Mouse (Mus musculus) G1E (cell line): ENCODE data around the gene Olfr574. TPM values are rescaled to one million over a fixed set of nuclear protein-coding genes. Genes with fewer than 3 reads are reported as not detected.

Experiments
- ATAC-seq: 2 replicates; pipeline ENCODE4 v1.8.0; 2016; ENCODE audit warnings: mild to moderate bottlenecking; ENCODE audit not compliant: insufficient number of reproducible peaks, poor library complexity, low FRiP score, severe bottlenecking; ENCODE audit errors: extremely low read depth
- DNase-seq: peaks from one replicate; pipeline ENCODE4 v3.0.0; 2012; ENCODE audit warnings: low spot score
- H3K27me3 ChIP-seq: 2 replicates; pipeline ENCODE4 v1.6.1; 2012; ENCODE audit warnings: mild to moderate bottlenecking, low read length, inconsistent platforms; ENCODE audit not compliant: insufficient read depth
- H3K36me3 ChIP-seq: replicated peaks from 2 replicates; pipeline ENCODE3; 2012; ENCODE audit warnings: mild to moderate bottlenecking, inconsistent platforms
- H3K4me1 ChIP-seq: 2 replicates; pipeline ENCODE4 v1.6.1; 2012; ENCODE audit warnings: low read depth, low read length, inconsistent platforms, mixed read lengths; ENCODE audit not compliant: insufficient read depth
- H3K4me3 ChIP-seq: 2 replicates; pipeline ENCODE4 v1.5.1; 2012; ENCODE audit warnings: low read depth, mild to moderate bottlenecking, inconsistent platforms, low read length, moderate library complexity, mixed read lengths
- H3K9me3 ChIP-seq: replicated peaks from 2 replicates; pipeline ENCODE4 v1.6.1; 2012; ENCODE audit warnings: inconsistent platforms
- CTCF ChIP-seq: IDR thresholded peaks from 2 replicates; pipeline ENCODE4 v1.5.1; 2012; ENCODE audit warnings: low read depth, low read length, inconsistent platforms, mixed read lengths
- GATA1 ChIP-seq: IDR thresholded peaks from 2 replicates; pipeline ENCODE4 v1.6.1; 2012; ENCODE audit warnings: borderline replicate concordance, low read length, inconsistent platforms, mixed read lengths
- GATA2 ChIP-seq: IDR thresholded peaks from 2 replicates; pipeline ENCODE4 v1.6.1; 2012; ENCODE audit warnings: low read depth, low read length, inconsistent platforms, borderline replicate concordance
- POLR2AphosphoS5 ChIP-seq: IDR thresholded peaks from 2 replicates; pipeline ENCODE4 v1.6.1; 2012; ENCODE audit warnings: low read depth, low read length, inconsistent platforms; ENCODE audit not compliant: insufficient replicate concordance
- TAL1 ChIP-seq: conservative IDR thresholded peaks from 2 replicates; pipeline ENCODE4 v1.6.1; 2012; ENCODE audit warnings: low read depth, low read length, inconsistent platforms, mixed read lengths
- polyA plus RNA-seq: library from polyadenylated mRNA; stranded (reverse); fragments of >175 nt; gene quantifications from 2 replicates; pipeline ENCODE4 v1.2.3, GENCODE M21; 2012
- total RNA-seq, 2 experiments: library from RNA; stranded (forward) in 1 of 2; stranded (reverse) in 1 of 2; fragments of 200-1000 nt in 1 of 2; fragments of >200 nt in 1 of 2; fragmentation: Nextera tagmentation in 1 of 2; gene quantifications; 2 replicates each; pipeline ENCODE4 v1.2.3; 2014 to 2017

Olfr574 gene
- total and polyA plus RNA-seq, 3 experiments: not detected

- no peak for ATAC-seq
- no peaks in the 10 kb centered on the region for H3K4me1 ChIP-seq
- no peak for DNase-seq
- H3K4me3 ChIP-seq: no peak overlapping the region
- no peaks in the 10 kb centered on the region for H3K9me3 ChIP-seq
- H3K27me3 ChIP-seq: no peaks in the 10 kb centered on the region
- no peaks in the 10 kb centered on the region for H3K36me3 ChIP-seq
- no peak for TF ChIP-seq TAL1
- TF ChIP-seq GATA1: no peak
- no peak for TF ChIP-seq CTCF
- no peak for TF ChIP-seq POLR2AphosphoS5
- TF ChIP-seq GATA2: no peak
These were observed 21.2 kb upstream of the Olfr574 start for GRCm38 (mm10) chr7:102927105-102927504.

GRCm38 (mm10) chr7:102942475-102942874, 5.8 kb upstream of the Olfr574 start, which contains the start of gene Olfr573-ps1:
Olfr573-ps1 (minus strand) TSS chr7:102942575.
- DNase-seq: no peak
- TF ChIP-seq GATA1 (no peak), POLR2AphosphoS5 (no peak), TAL1 (no peak)
- no peaks in the 10 kb centered on the region for H3K36me3 ChIP-seq
- H3K4me1 ChIP-seq: no peaks in the 10 kb centered on the region; the same call in 1 of the 2 replicates
- no peaks in the 10 kb centered on the region for H3K9me3 ChIP-seq
- ATAC-seq: no peak
- H3K27me3 ChIP-seq: no peaks in the 10 kb centered on the region
- H3K4me3 ChIP-seq: no peak within 1 kb of the TSS

GRCm38 (mm10) chr7:102943417-102943816, 4.8 kb upstream of the Olfr574 start:
- H3K4me1 ChIP-seq: no peaks in the 10 kb centered on the region; the same call in 1 of the 2 replicates
- H3K9me3 ChIP-seq: no peaks in the 10 kb centered on the region
- H3K36me3 ChIP-seq: no peaks in the 10 kb centered on the region
- TF ChIP-seq TAL1 (no peak), CTCF (no peak), GATA2 (no peak), POLR2AphosphoS5 (no peak), GATA1 (no peak)
- ATAC-seq (no peak), DNase-seq (no peak)
- H3K4me3 ChIP-seq: no peak overlapping the region
- no peaks in the 10 kb centered on the region for H3K27me3 ChIP-seq

GRCm38 (mm10) chr7:102950732-102951131, 2.5 kb downstream of the Olfr574 start:
- H3K4me1 ChIP-seq: no peaks in the 10 kb centered on the region
- no peaks in the 10 kb centered on the region for H3K36me3 ChIP-seq
- no peaks in the 10 kb centered on the region for H3K27me3 ChIP-seq
- ATAC-seq (no peak), DNase-seq (no peak)
- H3K4me3 ChIP-seq: no peak overlapping the region
- TF ChIP-seq CTCF (no peak), TAL1 (no peak), POLR2AphosphoS5 (no peak), GATA1 (no peak), GATA2 (no peak)
- no peaks in the 10 kb centered on the region for H3K9me3 ChIP-seq

GRCm38 (mm10) chr7:102958137-102958536, 9.9 kb downstream of the Olfr574 start:
- TF ChIP-seq GATA1 (no peak), CTCF (no peak), GATA2 (no peak), TAL1 (no peak), POLR2AphosphoS5 (no peak)
- ATAC-seq: no peak

GRCm38 (mm10) chr7:102958593-102958992, 10.3 kb downstream of the Olfr574 start, which contains the start of gene Olfr575:
Olfr575 (minus strand) TSS chr7:102958775.
- DNase-seq (no peak), ATAC-seq (peak; percentile 76)
- no peak within 1 kb of the TSS for H3K4me3 ChIP-seq

More at GRCm38 (mm10) chr7:102958137-102958536, 9.9 kb downstream of the Olfr574 start:
- H3K9me3 ChIP-seq: no peaks in the 10 kb centered on the region
- H3K27me3 ChIP-seq: no peaks in the 10 kb centered on the region
- H3K4me1 ChIP-seq: peaks cover 11% of the 10 kb centered on the region; the same call in 1 of the 2 replicates
- no peak overlapping the region for H3K4me3 ChIP-seq
- no peak for DNase-seq
- H3K36me3 ChIP-seq: no peaks in the 10 kb centered on the region

More at GRCm38 (mm10) chr7:102958593-102958992, 10.3 kb downstream of the Olfr574 start, which contains the start of gene Olfr575:
- Histone ChIP-seq H3K4me1 (peaks cover 11% of the 10 kb centered on the region; the same call in 1 of the 2 replicates), H3K9me3 (no peaks in the 10 kb centered on the region), H3K36me3 (no peaks in the 10 kb centered on the region), H3K27me3 (no peaks in the 10 kb centered on the region)
- TF ChIP-seq POLR2AphosphoS5 (no peak), GATA1 (no peak), CTCF (no peak), GATA2 (no peak), TAL1 (peak; percentile 91)
